In genomic region chr7:16858336-16858735, GRCm38 (mm10) we compare ENCODE assay signal across 8 mouse cellular contexts. TPM values are rescaled to one million over a fixed set of nuclear protein-coding genes. Genes with fewer than 3 reads are reported as not detected.
DNase-seq lines count a peak whose midpoint lies in the region; ATAC-seq and TF ChIP-seq lines count a peak whose summit lies in the region.

No protein-coding gene starts in this region.

- peak; percentile 65 for TF ChIP-seq CTCF in heart, postnatal 0 days (IDR thresholded peaks at IDR 0.05; ENCODE audit: low read depth)
- TF ChIP-seq CTCF in E14TG2a.4 (conservative IDR thresholded peaks at IDR 0.05; ENCODE audit: low read length) = peak; percentile 82
- peak; percentile 71 for TF ChIP-seq CTCF in kidney, postnatal 0 days (IDR thresholded peaks at IDR 0.05; ENCODE audit: low read depth)

- DNase-seq in heart, postnatal 0 days (ENCODE audit: low spot score) = no peak
- peak; percentile 72 to 76 for DNase-seq in cerebellum, postnatal 14 days
- peak; percentile 40 for DNase-seq in kidney, postnatal 0 days (ENCODE audit: low spot score)
- peak; percentile 73 for DNase-seq in midbrain, embryonic 14.5 days
- no peak for DNase-seq in right cerebral cortex, adult 18-20 months
- no peak for DNase-seq in left cerebral cortex, postnatal 14 days (ENCODE audit: low spot score in 2 of 2)

- TF ChIP-seq EP300 in heart, postnatal 0 days (IDR thresholded peaks at IDR 0.05; ENCODE audit: low read depth) = no peak

- H3K27me3 ChIP-seq in heart, postnatal 0 days (ENCODE audit: control insufficient read depth, insufficient read depth, low read length) = no peaks in the 10 kb centered on the region
- H3K27me3 ChIP-seq in heart, embryonic 11.5 days (ENCODE audit: control insufficient read depth, insufficient read depth, low read length) = no peaks in the 10 kb centered on the region
- H3K27me3 ChIP-seq in E14TG2a.4 (ENCODE audit: insufficient read depth, low read length) = no peaks in the 10 kb centered on the region
- no peaks in the 10 kb centered on the region for H3K27me3 ChIP-seq in kidney, postnatal 0 days (ENCODE audit: insufficient read depth, low read length)
- H3K27me3 ChIP-seq in midbrain, embryonic 14.5 days (ENCODE audit: control insufficient read depth, insufficient read depth, low read length) = no peaks in the 10 kb centered on the region

- intact Hi-C loops in left cerebral cortex, postnatal 14 days (cut with DNase I) = no loop called here

- peaks cover 54% of the 10 kb centered on the region for H3K36me3 ChIP-seq in heart, postnatal 0 days (replicated peaks; ENCODE audit: control insufficient read depth, insufficient read depth, low read length)
- peaks cover 28% of the 10 kb centered on the region for H3K36me3 ChIP-seq in heart, embryonic 11.5 days (ENCODE audit: control insufficient read depth, insufficient read depth, low read length)
- H3K36me3 ChIP-seq in E14TG2a.4 (ENCODE audit: insufficient read depth, low read length) = peaks cover 20% of the 10 kb centered on the region
- H3K36me3 ChIP-seq in kidney, postnatal 0 days (ENCODE audit: insufficient read depth, low read length) = peaks cover 36% of the 10 kb centered on the region
- peaks cover 34% of the 10 kb centered on the region for H3K36me3 ChIP-seq in midbrain, embryonic 14.5 days (ENCODE audit: control insufficient read depth, insufficient read depth, low read length)

- no peak overlapping the region for H3K9ac ChIP-seq in heart, postnatal 0 days (replicated peaks; ENCODE audit: low read depth, low read length)
- H3K9ac ChIP-seq in heart, embryonic 11.5 days (ENCODE audit: low read depth, low read length) = no peak overlapping the region
- no peak overlapping the region for H3K9ac ChIP-seq in kidney, postnatal 0 days (ENCODE audit: low read depth, low read length)
- no peak overlapping the region for H3K9ac ChIP-seq in midbrain, embryonic 14.5 days (replicated peaks; ENCODE audit: low read length)

- 27% methylated on average over 17 of the region's 17 CpGs for WGBS in heart, postnatal 0 days
- WGBS in heart, embryonic 11.5 days (ENCODE audit: insufficient replicate concordance) = 31% methylated on average over 17 of the region's 17 CpGs
- 23% methylated on average over 17 of the region's 17 CpGs for WGBS in kidney, postnatal 0 days
- 15% methylated on average over 17 of the region's 17 CpGs for WGBS in midbrain, embryonic 14.5 days

- H3K4me3 ChIP-seq in heart, postnatal 0 days (ENCODE audit: low read depth, low read length) = no peak overlapping the region
- H3K4me3 ChIP-seq in heart, embryonic 11.5 days (ENCODE audit: low read depth, low read length) = no peak overlapping the region
- H3K4me3 ChIP-seq in E14TG2a.4 (replicated peaks; ENCODE audit: low read length) = peak overlapping the region; percentile 53
- H3K4me3 ChIP-seq in kidney, postnatal 0 days (replicated peaks; ENCODE audit: low read depth, low read length) = no peak overlapping the region
- H3K4me3 ChIP-seq in midbrain, embryonic 14.5 days (replicated peaks; ENCODE audit: low read depth, low read length) = no peak overlapping the region

- H3K27ac ChIP-seq in heart, postnatal 0 days (ENCODE audit: low read depth) = no peak overlapping the region
- no peak overlapping the region for H3K27ac ChIP-seq in heart, embryonic 11.5 days (ENCODE audit: low read depth, low read length)
- no peak overlapping the region for H3K27ac ChIP-seq in kidney, postnatal 0 days
- H3K27ac ChIP-seq in midbrain, embryonic 14.5 days (replicated peaks; ENCODE audit: low read depth, low read length) = no peak overlapping the region

- no peak for ATAC-seq in heart, postnatal 0 days (ENCODE audit: insufficient read depth, low read depth)
- no peak for ATAC-seq in heart, embryonic 11.5 days (replicated peaks; ENCODE audit: insufficient number of reproducible peaks, low FRiP score, low TSS enrichment)
- no peak for ATAC-seq in kidney, postnatal 0 days (replicated peaks; ENCODE audit: low FRiP score, low read depth)
- no peak for ATAC-seq in midbrain, embryonic 14.5 days (ENCODE audit: low FRiP score, low TSS enrichment)

- no peaks in the 10 kb centered on the region for H3K9me3 ChIP-seq in heart, postnatal 0 days (replicated peaks; ENCODE audit: control insufficient read depth, low read length)
- H3K9me3 ChIP-seq in heart, embryonic 11.5 days (replicated peaks; ENCODE audit: control insufficient read depth, low read length) = no peaks in the 10 kb centered on the region
- no peaks in the 10 kb centered on the region for H3K9me3 ChIP-seq in E14TG2a.4 (ENCODE audit: low read length)
- H3K9me3 ChIP-seq in kidney, postnatal 0 days (replicated peaks; ENCODE audit: low read length) = no peaks in the 10 kb centered on the region
- H3K9me3 ChIP-seq in midbrain, embryonic 14.5 days (ENCODE audit: control insufficient read depth, low read length) = no peaks in the 10 kb centered on the region

- H3K4me2 ChIP-seq in heart, postnatal 0 days (ENCODE audit: low read depth, low read length) = no peak overlapping the region
- no peak overlapping the region for H3K4me2 ChIP-seq in heart, embryonic 11.5 days
- no peak overlapping the region for H3K4me2 ChIP-seq in kidney, postnatal 0 days (ENCODE audit: low read length)
- no peak overlapping the region for H3K4me2 ChIP-seq in midbrain, embryonic 14.5 days (ENCODE audit: low read length)

- H3K4me1 ChIP-seq in heart, postnatal 0 days (ENCODE audit: control insufficient read depth, insufficient read depth) = no peaks in the 10 kb centered on the region
- no peaks in the 10 kb centered on the region for H3K4me1 ChIP-seq in heart, embryonic 11.5 days (ENCODE audit: control insufficient read depth, insufficient read depth, low read length)
- H3K4me1 ChIP-seq in E14TG2a.4 (replicated peaks; ENCODE audit: low read depth, low read length) = peaks cover 22% of the 10 kb centered on the region
- H3K4me1 ChIP-seq in kidney, postnatal 0 days (replicated peaks; ENCODE audit: insufficient read depth, low read length) = no peaks in the 10 kb centered on the region
- no peaks in the 10 kb centered on the region for H3K4me1 ChIP-seq in midbrain, embryonic 14.5 days (ENCODE audit: control insufficient read depth, insufficient read depth, low read length)

RNA-seq across cellular contexts. Expression of gene Prkd2, which starts 15.6 kb away (rescaled TPM):
- 10.6 and 13.4 TPM in 2 replicates for total RNA-seq in heart, postnatal 0 days (2014; rRNA removed; ENCODE audit: low replicate concordance)
- 8.3 and 8.8 TPM in 2 replicates for polyA plus RNA-seq in heart, postnatal 0 days (2015; fragmentation: Nextera tagmentation; extraction: Ambion mirVana)
- polyA plus RNA-seq in heart, embryonic 11.5 days (2014; fragmentation: Nextera tagmentation; extraction: Ambion mirVana) = 10.8 and 11.6 TPM in 2 replicates
- polyA plus RNA-seq in kidney, postnatal 0 days (2015; fragmentation: Nextera tagmentation; extraction: Ambion mirVana) = 12.8 and 15.1 TPM in 2 replicates
- polyA plus RNA-seq in midbrain, embryonic 14.5 days (2014; fragmentation: Nextera tagmentation; extraction: Ambion mirVana) = 4.4 and 5.7 TPM in 2 replicates
- 1 to 10 TPM; 9.0 to 9.3 TPM for total RNA-seq in left cerebral cortex, postnatal 14 days (2021)

RNA-seq across cellular contexts. Expression of gene Dact3, which starts 16.8 kb away (rescaled TPM):
- total RNA-seq in heart, postnatal 0 days (2014; rRNA removed; ENCODE audit: low replicate concordance) = 63.9 and 69.6 TPM in 2 replicates
- polyA plus RNA-seq in heart, postnatal 0 days (2015; fragmentation: Nextera tagmentation; extraction: Ambion mirVana) = 3.8 TPM in 2 replicates
- polyA plus RNA-seq in heart, embryonic 11.5 days (2014; fragmentation: Nextera tagmentation; extraction: Ambion mirVana) = 9.5 and 10.6 TPM in 2 replicates
- polyA plus RNA-seq in kidney, postnatal 0 days (2015; fragmentation: Nextera tagmentation; extraction: Ambion mirVana) = 3.7 and 4.3 TPM in 2 replicates
- 4.9 and 6.2 TPM in 2 replicates for polyA plus RNA-seq in midbrain, embryonic 14.5 days (2014; fragmentation: Nextera tagmentation; extraction: Ambion mirVana)
- 100 to 1,000 TPM; 130 to 141 TPM for total RNA-seq in left cerebral cortex, postnatal 14 days (2021)

RNA-seq across cellular contexts. Expression of gene Gng8, which starts 33.2 kb away (rescaled TPM):
- 0.27 and 4.0 TPM in 2 replicates for total RNA-seq in heart, postnatal 0 days (2014; rRNA removed; ENCODE audit: low replicate concordance)
- polyA plus RNA-seq in heart, postnatal 0 days (2015; fragmentation: Nextera tagmentation; extraction: Ambion mirVana) = 1.7 and 2.5 TPM in 2 replicates
- polyA plus RNA-seq in heart, embryonic 11.5 days (2014; fragmentation: Nextera tagmentation; extraction: Ambion mirVana) = 3.5 and 4.2 TPM in 2 replicates
- polyA plus RNA-seq in kidney, postnatal 0 days (2015; fragmentation: Nextera tagmentation; extraction: Ambion mirVana) = 7.3 and 8.9 TPM in 2 replicates
- 11.7 and 17.2 TPM in 2 replicates for polyA plus RNA-seq in midbrain, embryonic 14.5 days (2014; fragmentation: Nextera tagmentation; extraction: Ambion mirVana)
- 1 to 10 TPM; 1.2 to 1.5 TPM for total RNA-seq in left cerebral cortex, postnatal 14 days (2021)

RNA-seq across cellular contexts. Expression of gene Fkrp, which starts 41.8 kb away (rescaled TPM):
- total RNA-seq in heart, postnatal 0 days (2014; rRNA removed; ENCODE audit: low replicate concordance) = 40.4 and 54.2 TPM in 2 replicates
- polyA plus RNA-seq in heart, postnatal 0 days (2015; fragmentation: Nextera tagmentation; extraction: Ambion mirVana) = 28.0 and 28.9 TPM in 2 replicates
- polyA plus RNA-seq in heart, embryonic 11.5 days (2014; fragmentation: Nextera tagmentation; extraction: Ambion mirVana) = 25.6 and 27.7 TPM in 2 replicates
- 31.0 and 32.0 TPM in 2 replicates for polyA plus RNA-seq in kidney, postnatal 0 days (2015; fragmentation: Nextera tagmentation; extraction: Ambion mirVana)
- polyA plus RNA-seq in midbrain, embryonic 14.5 days (2014; fragmentation: Nextera tagmentation; extraction: Ambion mirVana) = 38.5 and 48.7 TPM in 2 replicates
- total RNA-seq in left cerebral cortex, postnatal 14 days (2021) = 10 to 100 TPM; 50.3 to 57.2 TPM

RNA-seq across cellular contexts. Expression of gene Strn4, which starts 42.6 kb away (rescaled TPM):
- total RNA-seq in heart, postnatal 0 days (2014; rRNA removed; ENCODE audit: low replicate concordance) = 128 and 148 TPM in 2 replicates
- polyA plus RNA-seq in heart, postnatal 0 days (2015; fragmentation: Nextera tagmentation; extraction: Ambion mirVana) = 55.5 and 61.1 TPM in 2 replicates
- polyA plus RNA-seq in heart, embryonic 11.5 days (2014; fragmentation: Nextera tagmentation; extraction: Ambion mirVana) = 81.4 and 86.8 TPM in 2 replicates
- 65.4 and 71.2 TPM in 2 replicates for polyA plus RNA-seq in kidney, postnatal 0 days (2015; fragmentation: Nextera tagmentation; extraction: Ambion mirVana)
- 213 and 219 TPM in 2 replicates for polyA plus RNA-seq in midbrain, embryonic 14.5 days (2014; fragmentation: Nextera tagmentation; extraction: Ambion mirVana)
- 100 to 1,000 TPM; 333 to 347 TPM for total RNA-seq in left cerebral cortex, postnatal 14 days (2021)

Comparison
In these comparisons a context has a peak if more than half of its experiments do, and no peak if none do; other contexts are left out.
1. DNase-seq: peak in cerebellum, postnatal 14 days (2 of 2), kidney, postnatal 0 days (single experiment) and midbrain, embryonic 14.5 days (single experiment); none in heart, postnatal 0 days (single experiment), right cerebral cortex, adult 18-20 months (single experiment) and left cerebral cortex, postnatal 14 days (0 of 2).
2. Peak in every context shown above with its lines, with median percentiles within 50 percentile points of each other: CTCF ChIP-seq.